Mouse (Mus musculus) gastrocnemius, adult 2 months (tissue): ENCODE measurements around the gene Cmc1. TPM values are rescaled to one million over a fixed set of nuclear protein-coding genes. Genes with fewer than 3 reads are reported as not detected.
"Not testable (repeated sequence)": the region's sequence is repeated elsewhere in the genome, so short reads cannot be mapped to it uniquely, and the experiment has no call there.

Source experiments
- DNase-seq: peaks from one replicate; pipeline ENCODE4 v3.0.0; 2022
- H3K27ac ChIP-seq: fragments of 200-600 bp; 2 replicates; pipeline ENCODE4 v1.8.1; 2022; ENCODE audit warnings: mild to moderate bottlenecking
- H3K4me3 ChIP-seq: fragments of 200-600 bp; 2 replicates; pipeline ENCODE4 v1.8.1; 2022; ENCODE audit warnings: mild to moderate bottlenecking, moderate library complexity
- CTCF ChIP-seq: fragments of 200-600 bp; IDR thresholded peaks from 2 replicates; pipeline ENCODE4 v1.8.1; 2022; ENCODE audit warnings: antibody characterized with exemption, mild to moderate bottlenecking, moderate library complexity
- intact Hi-C: fragments of 180-260 bp; cut with DNase I; formaldehyde crosslinking; loops from one replicate; pipeline ENCODE4 v1.15.1; 2025
- total RNA-seq, 2 experiments: library from RNA; stranded (reverse); gene quantifications; 2 replicates each; pipeline ENCODE4 v1.2.3; 2021

Cmc1 gene
- total RNA-seq, 2 experiments from 2014 or later, result 20.0 to 25.0 TPM

- H3K27ac ChIP-seq, result no peak overlapping the region
- intact Hi-C loops, result loop anchor here (5.0 to 10.0 kb wide), 2 partner anchors 116 to 316 kb away; no protein-coding TSS in a partner anchor
- TF ChIP-seq CTCF, result peak; percentile 55
- no peak for DNase-seq
- H3K4me3 ChIP-seq, result no peak overlapping the region
Observed at GRCm38 (mm10) chr9:118168544-118168943, 18.6 kb upstream of the Cmc1 start.

GRCm38 (mm10) chr9:118167606-118168005 lies 17.6 kb upstream of the Cmc1 start:
- no peak for DNase-seq
- TF ChIP-seq CTCF, result no peak
- intact Hi-C loops, result loop anchor here (5.0 to 10.0 kb wide), 2 partner anchors 115 to 317 kb away; no protein-coding TSS in a partner anchor
- Histone ChIP-seq H3K4me3 (no peak overlapping the region), H3K27ac (no peak overlapping the region)

GRCm38 (mm10) chr9:118161536-118161935 lies 11.6 kb upstream of the Cmc1 start:
- no peak for DNase-seq
- intact Hi-C loops, result loop anchor here (10.0 kb wide), 1 partner anchor 323 kb away; no protein-coding TSS in a partner anchor
- Histone ChIP-seq H3K27ac (no peak overlapping the region), H3K4me3 (no peak overlapping the region)
- TF ChIP-seq CTCF, result no peak

- TF ChIP-seq CTCF, result no peak
- no peak for DNase-seq
- intact Hi-C loops, result loop anchor here (10.0 kb wide), 1 partner anchor 325 kb away; no protein-coding TSS in a partner anchor
- H3K4me3 ChIP-seq, result no peak overlapping the region
- H3K27ac ChIP-seq, result no peak overlapping the region
Observed at GRCm38 (mm10) chr9:118159936-118160335, 10.0 kb upstream of the Cmc1 start.

GRCm38 (mm10) chr9:118158201-118158600 lies 8.2 kb upstream of the Cmc1 start:
- DNase-seq, result no peak
- TF ChIP-seq CTCF, result no peak
- intact Hi-C loops, result no loop called here
- Histone ChIP-seq H3K27ac (no peak overlapping the region), H3K4me3 (no peak overlapping the region)

- Histone ChIP-seq H3K27ac (no peak overlapping the region), H3K4me3 (no peak overlapping the region)
- peak; percentile 24; the same call in 1 of the 2 replicates for TF ChIP-seq CTCF
- DNase-seq, result no peak
- intact Hi-C loops, result no loop called here
Observed at GRCm38 (mm10) chr9:118157234-118157633, 7.3 kb upstream of the Cmc1 start.

- intact Hi-C loops, result no loop called here
- DNase-seq, result no peak
- Histone ChIP-seq H3K27ac (no peak overlapping the region), H3K4me3 (no peak overlapping the region)
- TF ChIP-seq CTCF, result no peak
Observed at GRCm38 (mm10) chr9:118154666-118155065, 4.7 kb upstream of the Cmc1 start.

GRCm38 (mm10) chr9:118151221-118151507 lies 1.2 kb upstream of the Cmc1 start:
- no peak overlapping the region for H3K4me3 ChIP-seq
- intact Hi-C loops, result no loop called here
- no peak overlapping the region for H3K27ac ChIP-seq
- no peak for DNase-seq
- TF ChIP-seq CTCF, result no peak

- Histone ChIP-seq H3K4me3 (peak overlapping the region; percentile 99), H3K27ac (peak overlapping the region; percentile 71)
- TF ChIP-seq CTCF, result no peak
- intact Hi-C loops, result loop anchor here (1.0 kb wide), 1 partner anchor 110 kb away; the partner anchor contains the start of gene Azi2
- no peak for DNase-seq
Observed at GRCm38 (mm10) chr9:118150429-118151220, 648 bp upstream of the Cmc1 start.

GRCm38 (mm10) chr9:118140356-118140755 lies 9.6 kb downstream of the Cmc1 start:
- H3K27ac ChIP-seq, DNase-seq, H3K4me3 ChIP-seq, intact Hi-C loops: not testable (repeated sequence)

GRCm38 (mm10) chr9:118110360-118110710 lies 39.6 kb downstream of the Cmc1 start:
- Histone ChIP-seq H3K27ac (no peak overlapping the region), H3K4me3 (no peak overlapping the region)
- no peak for TF ChIP-seq CTCF
- intact Hi-C loops, result no loop called here
- no peak for DNase-seq

GRCm38 (mm10) chr9:118109697-118110359 lies 40.1 kb downstream of the Cmc1 start:
- no peak overlapping the region for H3K4me3 ChIP-seq
- no peak for DNase-seq
- intact Hi-C loops, result no loop called here
- no peak overlapping the region for H3K27ac ChIP-seq
- TF ChIP-seq CTCF, result no peak

- intact Hi-C loops, result no loop called here
- no peak overlapping the region for H3K27ac ChIP-seq
- H3K4me3 ChIP-seq, result no peak overlapping the region
- TF ChIP-seq CTCF, result no peak
- DNase-seq, result no peak
Observed at GRCm38 (mm10) chr9:118108527-118109011, 41.4 kb downstream of the Cmc1 start.
